Comparison of ENCODE assay signal across 8 mouse cellular contexts in genomic region chr5:33652783-33653173, GRCm38 (mm10). TPM values are rescaled to one million over a fixed set of nuclear protein-coding genes. Genes with fewer than 3 reads are reported as not detected.
DNase-seq lines count a peak whose midpoint lies in the region; ATAC-seq and TF ChIP-seq lines count a peak whose summit lies in the region.

No protein-coding gene starts in this region.

- peak overlapping the region; percentile 65 for H3K4me2 ChIP-seq in limb, embryonic 15.5 days
- H3K4me2 ChIP-seq in stomach, embryonic 16.5 days (ENCODE audit: low read depth, low read length) = peak overlapping the region; percentile 89

- TF ChIP-seq POLR2A in spleen, adult 2 months (IDR thresholded peaks at IDR 0.05; ENCODE audit: low read depth, low read length) = no peak

- H3K4me1 ChIP-seq in spleen, adult 2 months (ENCODE audit: control insufficient read depth, insufficient read depth, insufficient read length) = peaks cover 20% of the 10 kb centered on the region; the same call in 1 of the 2 replicates
- H3K4me1 ChIP-seq in limb, embryonic 15.5 days = peaks cover 39% of the 10 kb centered on the region
- peaks cover 35% of the 10 kb centered on the region for H3K4me1 ChIP-seq in stomach, embryonic 16.5 days (ENCODE audit: control insufficient read depth, insufficient read depth, low read length)

- H3K4me3 ChIP-seq in spleen, adult 2 months (ENCODE audit: extremely low read depth, insufficient read depth, insufficient read length) = peak overlapping the region; percentile 25; the same call in 1 of the 2 replicates
- peak overlapping the region; percentile 68 for H3K4me3 ChIP-seq in limb, embryonic 15.5 days
- H3K4me3 ChIP-seq in stomach, embryonic 16.5 days (replicated peaks; ENCODE audit: low read length) = peak overlapping the region; percentile 87

- no peak overlapping the region for H3K9ac ChIP-seq in limb, embryonic 15.5 days
- H3K9ac ChIP-seq in stomach, embryonic 16.5 days (ENCODE audit: low read length) = peak overlapping the region; percentile 64

- DNase-seq in frontal cortex, postnatal 25 days (ENCODE audit: low spot score in 2 of 2) = no peak
- DNase-seq in spleen, adult 2 months (ENCODE audit: low read depth in 1 of 2, low spot score in 2 of 2) = no peak
- DNase-seq in spleen, postnatal 10 days (ENCODE audit: low spot score in 2 of 2) = no peak
- no peak for DNase-seq in adrenal gland, adult 18-20 months (ENCODE audit: low spot score in 2 of 2)
- no peak for DNase-seq in right cerebral cortex, postnatal 14 days

- peak overlapping the region; percentile 50; the same call in 1 of the 2 replicates for H3K27ac ChIP-seq in spleen, adult 2 months (ENCODE audit: insufficient read depth, low read length)
- H3K27ac ChIP-seq in limb, embryonic 15.5 days = peak overlapping the region; percentile 79
- peak overlapping the region; percentile 79 for H3K27ac ChIP-seq in stomach, embryonic 16.5 days (ENCODE audit: low read length)

- H3K36me3 ChIP-seq in spleen, adult 2 months (ENCODE audit: control insufficient read depth, insufficient read depth, low read length) = peaks cover 9% of the 10 kb centered on the region
- peaks cover 43% of the 10 kb centered on the region for H3K36me3 ChIP-seq in limb, embryonic 15.5 days
- peaks cover 2% of the 10 kb centered on the region; the same call in 1 of the 2 replicates for H3K36me3 ChIP-seq in stomach, embryonic 16.5 days (ENCODE audit: control insufficient read depth, insufficient read depth, low read length)

- WGBS in spleen, adult 2 months = 11% methylated on average over 9 of the region's 9 CpGs
- 3% methylated on average over 9 of the region's 9 CpGs for WGBS in limb, embryonic 15.5 days
- 2% methylated on average over 9 of the region's 9 CpGs for WGBS in stomach, embryonic 16.5 days

- ATAC-seq in frontal cortex, adult (ENCODE audit: low TSS enrichment) = peak; percentile 3; the same call in 1 of the 2 replicates
- ATAC-seq in limb, embryonic 15.5 days (ENCODE audit: insufficient number of reproducible peaks, low FRiP score, low TSS enrichment, low read depth) = peak; percentile 6; the same call in 1 of the 2 replicates
- ATAC-seq in stomach, embryonic 16.5 days (ENCODE audit: insufficient read depth, low FRiP score) = peak; percentile 5; the same call in 1 of the 2 replicates

- H3K27me3 ChIP-seq in spleen, adult 2 months (ENCODE audit: control insufficient read depth, insufficient read depth, low read length) = no peaks in the 10 kb centered on the region
- no peaks in the 10 kb centered on the region for H3K27me3 ChIP-seq in limb, embryonic 15.5 days
- H3K27me3 ChIP-seq in stomach, embryonic 16.5 days (ENCODE audit: control insufficient read depth, insufficient read depth, low read length) = no peaks in the 10 kb centered on the region

- H3K9me3 ChIP-seq in limb, embryonic 15.5 days = no peaks in the 10 kb centered on the region
- H3K9me3 ChIP-seq in stomach, embryonic 16.5 days (replicated peaks; ENCODE audit: control insufficient read depth, low read length) = no peaks in the 10 kb centered on the region

- TF ChIP-seq CTCF in spleen, adult 2 months (IDR thresholded peaks at IDR 0.05; ENCODE audit: extremely low read depth, insufficient read depth, insufficient read length, insufficient replicate concordance) = no peak

RNA-seq across cellular contexts. Expression of gene Slbp, which starts 0.4 kb away (rescaled TPM):
- 27.1 and 44.8 TPM in 2 replicates for polyA plus RNA-seq in spleen, adult 2 months (2012; rRNA removed)
- 204 and 206 TPM in 2 replicates for polyA plus RNA-seq in limb, embryonic 15.5 days (2015; fragmentation: Nextera tagmentation; extraction: Ambion mirVana)
- polyA plus RNA-seq in stomach, embryonic 16.5 days (2015; fragmentation: Nextera tagmentation; extraction: Ambion mirVana) = 174 and 190 TPM in 2 replicates
- 10 to 100 TPM; 37.9 to 50.8 TPM for total RNA-seq in adrenal gland, adult 18-20 months (2021)

RNA-seq across cellular contexts. Expression of gene Tacc3, which starts 5.2 kb away (rescaled TPM):
- polyA plus RNA-seq in spleen, adult 2 months (2012; rRNA removed) = 9.2 and 11.5 TPM in 2 replicates
- polyA plus RNA-seq in limb, embryonic 15.5 days (2015; fragmentation: Nextera tagmentation; extraction: Ambion mirVana) = 150 and 151 TPM in 2 replicates
- 137 and 145 TPM in 2 replicates for polyA plus RNA-seq in stomach, embryonic 16.5 days (2015; fragmentation: Nextera tagmentation; extraction: Ambion mirVana)
- 1 to 10 TPM; 2.9 to 3.1 TPM for total RNA-seq in adrenal gland, adult 18-20 months (2021)

RNA-seq across cellular contexts. Expression of gene Tmem129, which starts 5.4 kb away (rescaled TPM):
- polyA plus RNA-seq in spleen, adult 2 months (2012; rRNA removed) = 24.8 and 31.3 TPM in 2 replicates
- polyA plus RNA-seq in limb, embryonic 15.5 days (2015; fragmentation: Nextera tagmentation; extraction: Ambion mirVana) = 45.8 and 49.7 TPM in 2 replicates
- polyA plus RNA-seq in stomach, embryonic 16.5 days (2015; fragmentation: Nextera tagmentation; extraction: Ambion mirVana) = 34.0 and 40.6 TPM in 2 replicates
- 10 to 100 TPM; 25.7 to 28.9 TPM for total RNA-seq in adrenal gland, adult 18-20 months (2021)

RNA-seq across cellular contexts. Expression of gene Gm9903, which starts 23.1 kb away (rescaled TPM):
- 0.41 and 0.43 TPM in 2 replicates for polyA plus RNA-seq in spleen, adult 2 months (2012; rRNA removed)
- polyA plus RNA-seq in limb, embryonic 15.5 days (2015; fragmentation: Nextera tagmentation; extraction: Ambion mirVana) = 0.29 and 0.35 TPM in 2 replicates
- polyA plus RNA-seq in stomach, embryonic 16.5 days (2015; fragmentation: Nextera tagmentation; extraction: Ambion mirVana) = 0.27 and 0.51 TPM in 2 replicates
- total RNA-seq in adrenal gland, adult 18-20 months (2021) = under 1 TPM; 0.17 to 0.22 TPM

RNA-seq across cellular contexts. Expression of gene Fam53a, which starts 23.3 kb away (rescaled TPM):
- 29.2 and 60.8 TPM in 2 replicates for polyA plus RNA-seq in spleen, adult 2 months (2012; rRNA removed)
- polyA plus RNA-seq in limb, embryonic 15.5 days (2015; fragmentation: Nextera tagmentation; extraction: Ambion mirVana) = 62.5 and 69.1 TPM in 2 replicates
- 50.3 and 53.3 TPM in 2 replicates for polyA plus RNA-seq in stomach, embryonic 16.5 days (2015; fragmentation: Nextera tagmentation; extraction: Ambion mirVana)
- total RNA-seq in adrenal gland, adult 18-20 months (2021) = 10 to 100 TPM; 24.5 to 28.2 TPM

Comparison
In these comparisons a context has a peak if more than half of its experiments do, and no peak if none do; other contexts are left out.
1. H3K4me3 ChIP-seq: peak in every context shown above with its lines; median percentile 87 in stomach, embryonic 16.5 days; 68 in limb, embryonic 15.5 days; 25 in spleen, adult 2 months.
2. RNA of gene Tacc3, which starts 5.2 kb away (polyA plus RNA-seq): 150 to 151 TPM in limb, embryonic 15.5 days and 137 to 145 TPM in stomach, embryonic 16.5 days; 9.2 to 11.5 TPM in spleen, adult 2 months; every median in the first group is over 10 times any median in the second.
3. Peak in every context shown above with its lines, with median percentiles within 50 percentile points of each other: ATAC-seq and H3K27ac ChIP-seq.